Mouse (Mus musculus): ENCODE measurements around the gene Iqch.

- TF ChIP-seq CTCF (IDR thresholded peaks at IDR 0.05; ENCODE audit: low read depth) (no peak), EP300 (IDR thresholded peaks at IDR 0.05; ENCODE audit: low read depth) (no peak)
These were observed 78.9 kb downstream of the Iqch start for GRCm38 (mm10) chr9:63523251-63523936.

Measured in liver, postnatal 0 days (tissue).